Mouse (Mus musculus): ENCODE measurements around the gene Ptgfrn.

Ptgfrn gene

DNA sequence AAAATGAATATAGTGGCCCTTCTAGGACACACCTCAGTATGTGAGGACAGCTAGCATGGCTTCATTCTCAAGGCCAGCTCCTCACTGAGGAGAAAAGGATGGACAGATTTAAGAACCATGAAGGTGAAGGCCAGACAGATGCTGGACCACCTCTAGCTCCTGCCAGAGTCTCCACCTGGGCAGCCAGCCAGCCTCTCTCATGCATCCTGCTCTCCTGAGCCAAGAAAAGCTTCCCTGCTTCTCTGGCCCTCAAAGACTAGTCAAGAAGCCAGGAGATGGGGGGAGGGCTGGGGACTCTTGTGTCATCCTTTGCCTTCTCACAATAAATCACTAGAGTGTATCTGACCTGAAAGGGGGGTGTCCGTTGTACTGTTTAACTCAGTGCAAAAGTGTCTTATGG, 31.7 kb downstream of the Ptgfrn start:
- DNase-seq (ENCODE audit: low spot score in 2 of 2): no peak

DNA sequence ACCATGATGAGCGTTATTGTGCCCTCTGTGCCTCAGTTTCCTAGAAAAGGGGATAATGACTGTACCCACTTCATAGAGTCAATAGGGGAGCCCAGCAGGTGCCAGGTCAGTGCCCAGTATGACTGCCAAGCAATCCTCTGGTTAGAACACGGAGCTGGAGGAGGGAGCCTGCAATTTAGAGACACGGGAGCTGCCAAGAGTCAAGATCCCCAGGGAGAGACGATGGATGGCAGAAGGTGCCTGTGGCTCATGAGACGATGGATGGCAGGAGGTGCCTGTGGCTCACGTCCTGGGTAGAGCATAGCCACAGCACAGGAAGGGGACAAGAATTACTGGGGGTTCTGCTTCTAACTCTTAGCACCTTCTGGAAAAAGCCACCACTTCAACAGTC, 32.4 kb downstream of the Ptgfrn start:
- DNase-seq (ENCODE audit: low spot score in 2 of 2): no peak

DNA sequence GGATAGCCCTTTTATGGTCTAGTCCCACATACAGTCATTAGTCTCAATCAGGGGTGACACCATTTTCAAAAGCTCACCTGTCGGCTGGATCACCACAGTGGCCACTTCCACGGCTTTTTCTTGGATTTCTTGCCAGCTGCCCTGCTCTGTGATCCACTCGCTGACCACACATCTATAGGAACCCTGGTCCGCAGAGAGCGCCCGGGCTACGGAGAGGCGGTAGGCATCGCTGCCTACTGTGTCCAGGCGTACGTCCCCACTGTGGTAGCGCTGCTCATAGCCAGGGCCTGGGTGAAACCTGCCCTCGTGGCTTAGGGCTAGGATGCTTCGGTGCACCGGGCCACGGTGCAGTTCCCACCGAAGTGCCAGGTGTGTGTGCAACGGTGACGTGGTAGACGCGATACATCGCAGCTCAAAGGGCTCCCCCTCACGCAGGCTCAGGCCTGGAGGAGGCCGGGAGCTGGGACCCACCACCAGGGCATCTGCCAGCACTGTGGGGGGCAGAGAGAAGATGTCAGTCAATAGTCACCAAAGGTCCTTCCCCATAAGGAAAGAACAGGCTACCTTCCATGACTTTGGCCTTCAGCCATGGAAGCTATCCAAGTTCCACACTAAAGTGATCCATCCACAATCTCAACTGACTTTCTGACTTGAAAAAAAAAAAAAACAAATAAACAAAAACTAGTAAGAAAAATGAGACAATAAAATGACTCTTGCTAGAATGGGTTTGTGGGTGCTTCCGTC, 32.9 kb downstream of the Ptgfrn start:
- DNase-seq (ENCODE audit: low spot score in 2 of 2): no peak

DNA sequence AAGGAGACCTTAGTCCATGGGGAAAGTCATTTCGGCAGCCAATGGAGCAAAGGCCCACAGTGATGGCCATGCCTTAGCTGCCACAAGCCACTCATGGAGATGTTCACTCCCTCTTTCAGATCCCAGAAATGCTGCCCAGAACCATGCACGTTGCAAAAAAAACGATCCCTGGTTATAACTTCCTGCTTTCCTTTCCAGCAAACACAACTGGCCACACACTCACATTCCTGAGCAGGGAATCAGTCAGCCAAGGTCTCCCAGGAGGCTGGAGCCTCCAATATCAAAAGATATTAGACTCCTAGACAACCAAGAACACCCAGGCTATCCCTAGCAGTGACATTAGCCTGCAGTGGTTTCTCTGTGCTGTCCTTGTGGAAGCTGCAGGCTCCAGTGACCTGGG, 34.2 kb downstream of the Ptgfrn start:
- DNase-seq (ENCODE audit: low spot score in 2 of 2): no peak

- no peak for DNase-seq (ENCODE audit: low spot score in 2 of 2)
Observed at GRCm38 (mm10) chr3:101073384-101073783, 36.7 kb downstream of the Ptgfrn start.

GRCm38 (mm10) chr3:101072506-101073215, 37.4 kb downstream of the Ptgfrn start:
- no peak for DNase-seq (ENCODE audit: low spot score in 2 of 2)

DNA sequence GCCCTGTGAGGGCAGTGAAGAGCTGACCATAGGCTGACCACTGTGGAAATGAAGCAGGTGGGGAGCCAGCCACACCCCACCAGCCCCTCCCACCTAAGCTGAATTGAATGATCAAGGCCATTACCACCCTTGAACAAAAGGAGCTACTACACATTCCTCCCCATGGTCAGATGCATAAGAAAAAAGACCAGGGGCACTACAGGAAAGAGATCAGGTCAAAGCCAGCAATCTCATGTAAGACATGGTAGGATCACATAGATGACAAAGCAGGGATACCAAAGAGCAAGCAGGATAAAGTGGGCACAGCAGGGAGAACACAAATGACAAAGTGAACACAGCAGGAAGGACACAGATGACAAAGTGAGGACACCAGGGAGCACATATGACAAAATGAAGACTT, 38.5 kb downstream of the Ptgfrn start:
- DNase-seq (ENCODE audit: low spot score in 2 of 2): no peak

DNA sequence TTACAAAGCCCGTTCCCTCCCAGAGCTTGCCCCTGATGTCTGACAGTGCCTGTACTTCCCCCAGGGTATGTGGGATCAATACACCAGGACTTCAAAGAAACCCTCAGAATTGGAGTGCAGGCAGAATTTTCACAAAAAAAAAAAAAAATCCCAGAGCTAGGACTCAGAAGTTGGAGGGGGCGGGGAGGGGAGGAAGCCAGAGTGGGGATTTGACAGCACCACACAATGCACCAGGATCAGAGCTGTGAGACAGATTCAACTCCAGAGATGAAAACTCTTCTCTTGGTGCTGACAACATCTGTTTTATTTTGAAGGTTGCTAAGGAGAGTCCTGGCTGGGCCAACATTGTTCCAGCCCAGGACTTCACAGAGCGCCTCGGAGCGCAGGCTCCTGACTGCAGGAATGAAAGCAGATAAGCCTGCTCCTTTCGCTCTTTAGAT, 39.3 kb downstream of the Ptgfrn start:
- no peak for DNase-seq (ENCODE audit: low spot score in 2 of 2)

- DNase-seq (ENCODE audit: low spot score in 2 of 2): peak; percentile 31 to 81
Observed at GRCm38 (mm10) chr3:101070230-101070795, 39.8 kb downstream of the Ptgfrn start.

DNA sequence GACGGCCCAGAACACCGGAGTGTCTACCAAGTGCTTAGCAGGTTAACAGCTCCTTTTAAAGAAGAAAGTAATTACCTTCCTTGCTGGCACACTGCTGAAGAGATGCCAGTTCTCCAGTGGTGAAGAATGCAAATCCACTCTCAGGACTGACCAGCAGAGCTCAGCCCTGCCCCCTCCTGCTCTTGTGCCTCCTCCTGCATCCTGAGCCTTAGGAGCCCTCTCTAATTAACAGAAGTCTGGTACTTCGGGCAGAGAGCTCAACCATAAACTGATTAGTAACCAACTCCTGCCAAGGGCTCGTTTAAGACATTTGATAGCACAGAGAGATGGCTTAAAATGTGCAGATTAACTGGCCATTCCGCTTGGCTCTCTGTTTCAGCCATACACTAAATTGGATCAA, 41.4 kb downstream of the Ptgfrn start:
- DNase-seq (ENCODE audit: low spot score in 2 of 2): no peak

DNA sequence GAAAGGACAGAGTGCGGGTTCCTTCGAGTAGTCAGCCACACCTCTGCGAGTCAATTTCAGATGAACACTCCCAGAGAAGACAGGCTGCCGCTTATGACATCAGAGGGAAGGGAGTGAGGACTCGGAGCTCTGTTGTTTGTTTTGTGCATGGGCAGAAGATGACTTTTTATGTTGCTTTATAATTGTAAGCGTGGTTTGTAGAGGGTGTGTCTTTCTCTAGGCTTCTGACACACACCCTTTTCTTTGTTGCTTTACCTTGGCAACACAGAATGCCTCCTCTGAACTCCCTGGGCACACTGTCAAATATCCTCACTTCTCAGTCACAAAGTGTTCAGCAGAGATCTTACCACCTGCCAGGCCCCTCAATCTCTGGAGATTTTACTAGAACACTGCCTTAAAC, 43.9 kb downstream of the Ptgfrn start:
- DNase-seq (ENCODE audit: low spot score in 2 of 2): no peak

DNA sequence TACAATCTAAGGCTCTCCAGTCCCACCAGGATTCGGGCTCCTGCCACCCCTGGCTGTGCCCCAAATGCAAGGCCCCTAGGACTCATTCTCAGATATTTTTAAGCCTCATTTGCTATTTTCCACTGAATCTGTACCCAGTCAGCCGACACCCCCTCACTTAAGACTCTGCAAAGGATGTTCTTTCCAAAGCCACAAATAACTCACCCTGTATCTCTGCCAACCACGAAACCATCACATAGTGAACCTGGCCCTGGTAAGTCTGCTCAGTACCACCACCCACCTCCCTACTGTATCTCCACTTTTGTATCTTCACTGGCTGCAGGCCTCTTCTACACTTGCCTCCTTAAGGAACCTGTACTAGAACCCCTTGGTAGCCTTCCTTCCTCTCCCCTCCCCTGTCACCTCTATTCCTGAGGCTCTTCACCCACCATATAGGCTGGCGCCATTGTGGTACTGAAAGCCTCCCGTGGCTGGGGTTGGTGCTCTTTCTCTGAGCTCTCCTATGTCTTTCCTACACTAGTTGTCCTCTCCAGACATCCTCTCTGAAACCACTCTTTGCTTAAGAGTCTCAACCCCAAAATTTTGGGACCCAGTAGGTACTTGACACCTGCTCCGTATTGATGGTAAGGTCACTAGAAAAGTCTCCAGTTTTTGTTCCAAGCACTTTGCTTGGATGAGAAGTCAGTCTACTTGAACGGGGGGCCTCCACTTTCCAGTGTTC, 48.1 kb downstream of the Ptgfrn start:
- DNase-seq (ENCODE audit: low spot score in 2 of 2): no peak

- DNase-seq (ENCODE audit: low spot score in 2 of 2): no peak
Observed at GRCm38 (mm10) chr3:101059214-101059613, 50.9 kb downstream of the Ptgfrn start.

DNA sequence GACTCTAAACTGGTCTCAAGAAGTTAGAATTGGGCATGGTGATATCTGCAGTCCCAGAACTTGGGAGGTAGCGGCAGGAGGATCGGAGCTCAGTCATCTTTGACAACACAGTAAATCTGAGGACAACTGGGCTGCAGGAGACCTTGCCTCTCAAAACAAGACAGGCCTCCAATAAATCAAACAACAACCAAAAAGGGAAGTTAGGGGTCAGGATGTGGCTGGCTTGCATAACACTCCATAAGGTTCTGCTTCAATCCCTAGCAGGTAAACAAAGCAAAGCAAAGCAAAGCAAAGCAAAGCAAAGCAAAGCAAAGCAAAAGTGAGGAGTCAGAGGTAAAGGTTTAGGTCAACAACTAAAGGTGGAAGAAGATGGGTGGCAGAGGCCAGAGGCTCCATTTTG, 51.9 kb downstream of the Ptgfrn start:
- no peak for DNase-seq (ENCODE audit: low spot score in 2 of 2)

DNA sequence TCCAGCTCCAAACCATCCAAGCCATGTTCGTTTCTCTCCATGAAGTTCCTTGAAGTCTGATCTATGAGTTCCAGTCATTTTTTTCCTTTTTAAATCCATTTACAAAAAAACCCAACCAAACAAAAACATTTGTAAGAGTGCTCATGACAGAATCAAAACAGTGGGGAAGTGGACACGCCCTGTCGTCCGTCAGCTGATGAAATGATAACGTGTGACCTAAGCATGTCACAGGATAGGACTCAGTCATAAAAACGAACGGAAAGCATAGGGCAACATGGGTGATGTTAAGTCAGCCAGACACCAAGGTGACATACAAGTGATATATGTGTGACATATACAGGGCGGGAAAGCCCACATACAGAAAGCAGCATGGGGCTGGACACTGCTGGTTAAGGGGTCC, 54.9 kb downstream of the Ptgfrn start:
- no peak for DNase-seq (ENCODE audit: low spot score in 2 of 2)

DNA sequence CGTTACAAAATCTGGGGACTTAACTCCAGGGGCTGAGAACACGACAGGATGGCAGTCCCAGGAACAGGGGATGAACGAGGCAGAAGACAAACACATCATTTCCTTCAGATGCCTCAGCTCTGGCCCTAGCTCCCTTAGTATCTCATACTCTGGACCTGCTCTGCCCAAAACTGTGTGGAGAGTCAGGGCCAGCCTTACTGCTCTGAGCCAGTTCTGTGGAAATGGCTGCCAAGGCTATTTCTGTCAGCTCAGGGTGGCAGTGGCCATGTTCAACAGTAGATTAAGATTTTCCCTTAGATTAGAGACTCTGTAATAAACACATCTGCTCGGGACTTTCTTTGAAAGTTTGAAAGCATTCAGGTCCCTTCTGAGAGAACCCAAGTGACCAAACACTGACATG, 58.5 kb downstream of the Ptgfrn start:
- no peak for DNase-seq (ENCODE audit: low spot score in 2 of 2)

DNA sequence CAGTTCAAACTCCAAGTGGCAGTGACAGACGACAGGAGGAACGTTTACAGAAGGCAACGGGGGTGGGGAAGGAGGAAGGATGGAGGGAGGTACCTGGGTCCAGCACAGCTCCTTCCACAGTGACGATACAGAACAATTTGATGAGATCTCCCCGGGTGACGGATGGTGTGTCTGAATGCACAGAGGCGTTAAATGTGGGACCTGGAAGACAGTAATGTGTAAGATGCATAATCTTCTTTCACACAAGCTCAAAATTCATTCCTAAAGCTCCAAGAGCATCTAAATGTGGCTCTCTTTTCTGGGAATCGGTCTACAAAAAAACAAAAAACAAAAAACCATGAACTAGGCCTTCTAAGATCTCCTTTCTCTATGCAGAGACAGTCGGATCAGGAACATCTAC, 60.1 kb downstream of the Ptgfrn start:
- DNase-seq (ENCODE audit: low spot score in 2 of 2): no peak

- no peak for DNase-seq (ENCODE audit: low spot score in 2 of 2)
Observed at GRCm38 (mm10) chr3:101048781-101049180, 61.3 kb downstream of the Ptgfrn start.

- peak; percentile 33 to 78 for DNase-seq (ENCODE audit: low spot score in 2 of 2)
Observed at GRCm38 (mm10) chr3:101047586-101048275, 62.3 kb downstream of the Ptgfrn start.

DNA sequence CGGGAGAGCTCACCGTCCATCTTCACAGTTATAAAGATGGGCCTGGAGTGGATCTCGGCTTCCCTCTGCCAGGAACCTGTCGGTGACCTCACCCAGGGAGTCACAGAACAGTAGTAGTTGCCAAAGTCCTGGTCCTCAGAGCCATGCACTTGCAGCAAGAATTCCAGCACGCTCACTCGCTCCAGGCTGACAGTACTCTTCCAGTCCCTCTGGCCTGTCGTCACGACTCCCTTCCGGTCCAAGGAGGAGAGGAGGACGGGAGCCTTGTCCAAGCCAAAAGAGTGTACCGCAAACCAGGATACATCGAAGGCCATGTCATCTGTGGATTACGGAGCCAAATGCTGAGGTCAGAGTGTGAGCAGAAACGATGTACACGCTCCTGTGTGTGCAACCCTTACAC, 64.6 kb downstream of the Ptgfrn start:
- peak in 1 of 2 experiments; percentile 17 for DNase-seq (ENCODE audit: low spot score in 2 of 2)

DNA sequence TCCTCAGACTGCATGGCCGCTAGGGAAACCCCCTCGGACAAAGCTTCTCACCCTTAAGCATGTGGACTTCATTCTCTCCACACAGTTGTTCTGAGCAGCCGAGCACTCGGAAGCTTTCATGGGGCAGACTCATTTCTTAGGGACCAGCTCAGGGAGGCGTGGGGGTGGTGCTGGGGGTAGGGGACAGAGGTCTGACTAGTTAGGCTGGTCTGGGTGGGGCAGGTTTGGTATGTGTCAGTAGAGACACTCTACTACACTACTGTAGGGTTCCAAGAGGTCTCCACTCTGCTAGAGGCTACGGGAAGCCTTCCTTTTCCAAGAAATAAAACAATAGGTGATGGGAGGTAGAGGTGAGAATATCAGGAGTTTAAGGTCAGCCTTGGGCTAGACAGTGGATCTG, 65.4 kb downstream of the Ptgfrn start:
- DNase-seq (ENCODE audit: low spot score in 2 of 2): no peak

DNA sequence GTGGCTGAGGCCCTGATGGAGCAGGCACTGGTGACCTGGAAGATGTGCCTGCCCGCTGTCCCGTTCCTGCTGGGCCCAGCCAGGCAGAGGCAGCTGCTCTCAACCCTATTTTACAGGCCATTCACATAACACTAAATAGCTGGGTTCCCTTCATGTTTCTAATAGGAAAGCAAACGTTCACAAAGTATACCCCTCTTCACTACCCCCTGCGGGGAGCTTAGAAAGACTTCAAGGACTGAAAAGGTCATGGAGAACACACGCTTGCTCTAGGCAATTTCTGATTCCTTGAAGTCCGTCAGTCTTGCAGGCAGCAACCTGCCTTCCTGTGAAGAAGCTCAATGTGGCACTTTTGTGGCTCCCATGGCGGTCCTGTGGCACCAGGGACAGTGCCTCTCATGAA, 68.1 kb downstream of the Ptgfrn start:
- no peak for DNase-seq (ENCODE audit: low spot score in 2 of 2)
